Comparison of ENCODE assay signal across 13 mouse cellular contexts in the genomic region with DNA sequence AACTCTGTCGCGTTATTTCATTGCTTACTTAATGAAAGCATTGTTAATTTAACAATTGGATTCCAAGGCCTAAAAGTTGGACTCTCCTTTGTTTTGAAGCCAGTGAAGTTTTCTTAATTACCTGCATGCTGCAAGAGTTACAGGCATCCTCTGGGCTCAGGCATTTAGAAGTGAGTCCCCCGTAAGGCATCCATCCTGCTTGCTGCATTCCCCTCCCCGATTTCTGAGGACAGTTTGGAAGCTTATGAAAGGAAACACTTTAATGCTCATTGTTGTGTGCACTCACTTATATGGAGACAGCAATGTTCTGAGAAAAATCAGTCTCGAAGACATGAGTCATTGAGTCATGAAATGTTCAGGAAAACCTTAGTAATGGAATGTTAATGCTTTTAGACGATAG. TPM values are rescaled to one million over a fixed set of nuclear protein-coding genes. Genes with fewer than 3 reads are reported as not detected.
DNase-seq lines count a peak whose midpoint lies in the region; ATAC-seq and TF ChIP-seq lines count a peak whose summit lies in the region.
"Had no signal": no experiment of that assay in that cellular context is flagged by ENCODE, and none has a peak within 500 bp of the region (broad histone marks: within the 10 kb centered on the region; RNA-seq: fewer than 3 reads in every experiment).

No protein-coding gene starts in this region.

- peak overlapping the region; percentile 68 for H3K4me2 ChIP-seq in forebrain, embryonic 12.5 days
- H3K4me2 ChIP-seq in limb, embryonic 12.5 days, result peak overlapping the region; percentile 70
- peak overlapping the region; percentile 40 for H3K4me2 ChIP-seq in stomach, embryonic 15.5 days
- H3K4me2 ChIP-seq in liver, postnatal 0 days (ENCODE audit: low read depth, low read length), result no peak overlapping the region

- H3K27me3 ChIP-seq in forebrain, embryonic 12.5 days, result no peaks in the 10 kb centered on the region
- H3K27me3 ChIP-seq in limb, embryonic 12.5 days, result no peaks in the 10 kb centered on the region
- no peaks in the 10 kb centered on the region for H3K27me3 ChIP-seq in stomach, embryonic 15.5 days (replicated peaks)
- peaks cover 37% of the 10 kb centered on the region for H3K27me3 ChIP-seq in liver, postnatal 0 days (ENCODE audit: insufficient read depth, low read length)

- WGBS in forebrain, embryonic 12.5 days, result 7% methylated on average over 6 of the region's 6 CpGs
- 13% methylated on average over 6 of the region's 6 CpGs for WGBS in limb, embryonic 12.5 days
- 45% methylated on average over 6 of the region's 6 CpGs for WGBS in stomach, embryonic 15.5 days
- WGBS in liver, postnatal 0 days (ENCODE audit: insufficient replicate concordance), result 67% methylated on average over 6 of the region's 6 CpGs

- H3K4me1 ChIP-seq in forebrain, embryonic 12.5 days, result peaks cover 66% of the 10 kb centered on the region
- peaks cover 58% of the 10 kb centered on the region for H3K4me1 ChIP-seq in limb, embryonic 12.5 days (replicated peaks)
- peaks cover 2% of the 10 kb centered on the region; the same call in 1 of the 2 replicates for H3K4me1 ChIP-seq in stomach, embryonic 15.5 days
- H3K4me1 ChIP-seq in liver, postnatal 0 days (ENCODE audit: insufficient read depth), result 0 out of 2 replicates have a peak, but pooled peaks cover 3% of the 10 kb centered on the region

- peak overlapping the region; percentile 56 for H3K9ac ChIP-seq in forebrain, embryonic 12.5 days
- peak overlapping the region; percentile 49 for H3K9ac ChIP-seq in limb, embryonic 12.5 days (replicated peaks)
- H3K9ac ChIP-seq in stomach, embryonic 15.5 days, result no peak overlapping the region
- H3K9ac ChIP-seq in liver, postnatal 0 days (replicated peaks), result no peak overlapping the region

- DNase-seq in layer of hippocampus, adult 2 months (ENCODE audit: low spot score in 2 of 2), result no peak
- no peak for DNase-seq in layer of hippocampus, adult 11-12 months (ENCODE audit: low spot score)
- no peak for DNase-seq in right cerebral cortex, postnatal 10 days (ENCODE audit: low spot score in 2 of 2)
- no peak for DNase-seq in liver, postnatal 0 days
- no peak for DNase-seq in kidney, postnatal 4 days
- DNase-seq: adrenal gland, adult 8-10 months; cerebellum, adult 9-11 months; gastrocnemius, postnatal 10 days; kidney, postnatal 25 days; lung, adult 18-20 months had no signal

- no peaks in the 10 kb centered on the region for H3K36me3 ChIP-seq in forebrain, embryonic 12.5 days (replicated peaks)
- no peaks in the 10 kb centered on the region for H3K36me3 ChIP-seq in limb, embryonic 12.5 days
- no peaks in the 10 kb centered on the region for H3K36me3 ChIP-seq in stomach, embryonic 15.5 days
- no peaks in the 10 kb centered on the region for H3K36me3 ChIP-seq in liver, postnatal 0 days (replicated peaks; ENCODE audit: insufficient read depth, low read length)

- H3K4me3 ChIP-seq in layer of hippocampus, adult 2 months, result peak overlapping the region; percentile 32
- H3K4me3 ChIP-seq in forebrain, embryonic 12.5 days (replicated peaks), result peak overlapping the region; percentile 94
- H3K4me3 ChIP-seq in limb, embryonic 12.5 days (replicated peaks), result peak overlapping the region; percentile 97
- 0 out of 2 replicates have a peak overlapping the region, but pooled peaks have one; percentile 11 for H3K4me3 ChIP-seq in stomach, embryonic 15.5 days (replicated peaks)
- H3K4me3 ChIP-seq in liver, postnatal 0 days (ENCODE audit: low read depth, low read length), result no peak overlapping the region

- no peaks in the 10 kb centered on the region for H3K9me3 ChIP-seq in forebrain, embryonic 12.5 days
- no peaks in the 10 kb centered on the region for H3K9me3 ChIP-seq in limb, embryonic 12.5 days
- no peaks in the 10 kb centered on the region for H3K9me3 ChIP-seq in stomach, embryonic 15.5 days
- H3K9me3 ChIP-seq in liver, postnatal 0 days (ENCODE audit: low read length), result no peaks in the 10 kb centered on the region

- TF ChIP-seq CTCF in layer of hippocampus, adult 2 months (conservative IDR thresholded peaks at IDR 0.05), result no peak
- no peak for TF ChIP-seq CTCF in liver, postnatal 0 days (IDR thresholded peaks at IDR 0.05; ENCODE audit: low read depth)

- ATAC-seq in forebrain, embryonic 12.5 days (ENCODE audit: low FRiP score), result no peak
- no peak for ATAC-seq in limb, embryonic 12.5 days (ENCODE audit: insufficient number of reproducible peaks, insufficient read depth, low FRiP score, low TSS enrichment, low read depth)
- no peak for ATAC-seq in stomach, embryonic 15.5 days (ENCODE audit: insufficient read depth, low FRiP score, low read depth)
- no peak for ATAC-seq in liver, postnatal 0 days

- no peak for TF ChIP-seq EP300 in liver, postnatal 0 days (IDR thresholded peaks at IDR 0.05; ENCODE audit: low read depth)

- peak overlapping the region; percentile 19; the same call in 1 of the 2 replicates for H3K27ac ChIP-seq in layer of hippocampus, adult 2 months
- H3K27ac ChIP-seq in forebrain, embryonic 12.5 days, result peak overlapping the region; percentile 63; the same call in 1 of the 2 replicates
- peak overlapping the region; percentile 64 for H3K27ac ChIP-seq in limb, embryonic 12.5 days
- no peak overlapping the region for H3K27ac ChIP-seq in stomach, embryonic 15.5 days
- no peak overlapping the region for H3K27ac ChIP-seq in liver, postnatal 0 days (ENCODE audit: low read depth)

RNA-seq across cellular contexts. Expression of a gene that starts 3.5 kb away (rescaled TPM):
- 10 to 100 TPM in 1 of 2 experiments, 1 to 10 TPM in 1; 9.6 to 10.1 TPM for total RNA-seq in layer of hippocampus, adult 2 months (2021)
- polyA plus RNA-seq in forebrain, embryonic 12.5 days (2016; fragmentation: Nextera tagmentation; extraction: Ambion mirVana), result 47.2 and 48.2 TPM in 2 replicates
- 50.0 and 53.9 TPM in 2 replicates for polyA plus RNA-seq in limb, embryonic 12.5 days (2016; fragmentation: Nextera tagmentation; extraction: Ambion mirVana)
- polyA plus RNA-seq in stomach, embryonic 15.5 days (2015; fragmentation: Nextera tagmentation; extraction: Ambion mirVana), result 17.8 and 18.9 TPM in 2 replicates
- polyA plus RNA-seq in liver, postnatal 0 days (2015; fragmentation: Nextera tagmentation; extraction: Ambion mirVana), result 0.22 and 0.33 TPM in 2 replicates

Comparison
In these comparisons a context has a peak if more than half of its experiments do, and no peak if none do; other contexts are left out.
1. H3K27ac ChIP-seq: peak in layer of hippocampus, adult 2 months (single experiment), forebrain, embryonic 12.5 days (single experiment) and limb, embryonic 12.5 days (single experiment); none in stomach, embryonic 15.5 days (single experiment) and liver, postnatal 0 days (single experiment).
2. H3K9ac ChIP-seq: peak in forebrain, embryonic 12.5 days (single experiment) and limb, embryonic 12.5 days (single experiment); none in stomach, embryonic 15.5 days (single experiment) and liver, postnatal 0 days (single experiment).
3. RNA of a gene that starts 3.5 kb away (polyA plus RNA-seq): 50.0 to 53.9 TPM in limb, embryonic 12.5 days, 47.2 to 48.2 TPM in forebrain, embryonic 12.5 days and 17.8 to 18.9 TPM in stomach, embryonic 15.5 days; 0.22 to 0.33 TPM in liver, postnatal 0 days; every median in the first group is over 10 times any median in the second.